Mouse (Mus musculus): ENCODE results near the gene Dlgap1. TPM values are rescaled to one million over a fixed set of nuclear protein-coding genes. Genes with fewer than 3 reads are reported as not detected.

Gene Dlgap1
- polyA plus RNA-seq, 1 experiment: 0.06 TPM

DNA sequence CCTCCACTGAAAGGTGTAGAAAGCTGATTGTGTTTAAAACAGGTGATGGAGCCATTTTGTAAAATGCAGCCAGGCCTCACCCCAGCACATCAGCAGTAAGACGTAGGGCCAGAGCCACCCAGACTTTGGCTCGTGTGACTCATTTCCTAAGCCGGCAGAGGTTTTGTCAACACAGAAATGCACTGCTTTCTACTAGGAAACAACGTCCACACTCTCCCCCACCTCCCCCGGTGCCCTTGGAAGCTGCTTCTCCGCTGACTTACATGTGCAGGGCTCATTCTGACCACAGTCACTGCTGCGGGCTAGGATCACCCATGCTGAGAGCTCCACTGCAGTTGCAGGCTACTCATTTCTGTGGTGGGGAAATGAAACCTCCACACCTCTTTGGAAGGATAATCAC is 533.1 kb downstream of the Dlgap1 start:
- Histone ChIP-seq H3K36me3 (ENCODE audit: control insufficient read depth, insufficient read depth, low read length) (no peaks in the 10 kb centered on the region), H3K27ac (ENCODE audit: insufficient read depth, low read length) (no peak overlapping the region), H3K27me3 (ENCODE audit: control insufficient read depth, insufficient read depth, low read length) (no peaks in the 10 kb centered on the region), H3K4me3 (ENCODE audit: extremely low read depth, insufficient read depth, insufficient read length) (no peak overlapping the region), H3K4me1 (ENCODE audit: control insufficient read depth, insufficient read depth, insufficient read length) (no peaks in the 10 kb centered on the region)
- no peak for DNase-seq (ENCODE audit: low read depth in 1 of 2, low spot score in 2 of 2)
- WGBS: 15% methylated on average over 7 of the region's 7 CpGs
- TF ChIP-seq POLR2A (IDR thresholded peaks at IDR 0.05; ENCODE audit: low read depth, low read length): no peak
- no peak for TF ChIP-seq CTCF (IDR thresholded peaks at IDR 0.05; ENCODE audit: extremely low read depth, insufficient read depth, insufficient read length, insufficient replicate concordance)

DNA sequence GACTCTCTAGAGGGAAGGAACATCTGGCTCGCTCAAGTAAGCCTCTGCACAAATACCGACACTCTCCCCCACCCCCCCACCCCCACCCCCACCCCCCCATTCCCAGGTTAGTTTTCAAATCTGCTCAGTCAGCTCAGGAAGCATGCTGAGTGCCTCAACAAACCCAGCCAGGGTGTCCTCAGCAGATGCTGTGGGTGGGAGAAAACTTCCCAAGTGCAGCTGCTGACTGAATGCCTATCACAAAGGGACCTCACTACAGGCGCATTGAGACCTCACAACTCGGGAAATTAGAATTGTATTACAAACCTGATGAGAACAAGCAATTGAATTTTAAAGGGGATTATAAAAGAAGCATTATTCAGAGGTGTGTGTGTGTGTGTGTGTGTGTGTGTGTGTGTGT is 538.9 kb downstream of the Dlgap1 start:
- H3K27me3 ChIP-seq (ENCODE audit: control insufficient read depth, insufficient read depth, low read length): no peaks in the 10 kb centered on the region
- no peak for DNase-seq (ENCODE audit: low read depth in 1 of 2, low spot score in 2 of 2)
- TF ChIP-seq CTCF (IDR thresholded peaks at IDR 0.05; ENCODE audit: extremely low read depth, insufficient read depth, insufficient read length, insufficient replicate concordance) (no peak), POLR2A (IDR thresholded peaks at IDR 0.05; ENCODE audit: low read depth, low read length) (no peak)
- no peak overlapping the region for H3K4me3 ChIP-seq (ENCODE audit: extremely low read depth, insufficient read depth, insufficient read length)
- H3K4me1 ChIP-seq (ENCODE audit: control insufficient read depth, insufficient read depth, insufficient read length): no peaks in the 10 kb centered on the region
- WGBS: 78% methylated on average over 4 of the region's 4 CpGs
- no peaks in the 10 kb centered on the region for H3K36me3 ChIP-seq (ENCODE audit: control insufficient read depth, insufficient read depth, low read length)
- H3K27ac ChIP-seq (ENCODE audit: insufficient read depth, low read length): no peak overlapping the region

DNA sequence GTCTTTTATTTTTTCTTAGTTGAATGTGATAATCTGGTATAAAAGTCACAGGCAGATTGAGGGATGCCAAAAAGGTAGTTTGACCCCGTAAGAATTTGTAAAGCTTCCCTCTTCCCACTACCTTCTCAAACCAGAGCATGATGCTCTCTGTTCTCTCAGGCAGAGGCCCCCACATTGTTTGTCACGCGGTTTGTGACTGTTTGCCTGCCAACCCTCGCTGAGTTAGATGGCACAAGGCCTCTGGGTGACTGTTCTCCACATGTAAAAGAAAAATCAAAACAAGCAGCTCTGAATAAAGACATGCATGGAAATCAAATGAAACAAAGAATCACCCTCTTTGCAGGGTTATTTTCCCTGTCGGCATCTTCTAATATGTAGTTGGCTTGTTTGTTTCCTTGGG is 541.6 kb downstream of the Dlgap1 start:
- Histone ChIP-seq H3K27me3 (ENCODE audit: control insufficient read depth, insufficient read depth, low read length) (no peaks in the 10 kb centered on the region), H3K4me1 (ENCODE audit: control insufficient read depth, insufficient read depth, insufficient read length) (no peaks in the 10 kb centered on the region), H3K27ac (ENCODE audit: insufficient read depth, low read length) (no peak overlapping the region), H3K4me3 (ENCODE audit: extremely low read depth, insufficient read depth, insufficient read length) (no peak overlapping the region), H3K36me3 (ENCODE audit: control insufficient read depth, insufficient read depth, low read length) (no peaks in the 10 kb centered on the region)
- no peak for TF ChIP-seq POLR2A (IDR thresholded peaks at IDR 0.05; ENCODE audit: low read depth, low read length)
- TF ChIP-seq CTCF (IDR thresholded peaks at IDR 0.05; ENCODE audit: extremely low read depth, insufficient read depth, insufficient read length, insufficient replicate concordance): no peak
- no peak for DNase-seq (ENCODE audit: low read depth in 1 of 2, low spot score in 2 of 2)
- 85% methylated on average over 5 of the region's 5 CpGs for WGBS

DNA sequence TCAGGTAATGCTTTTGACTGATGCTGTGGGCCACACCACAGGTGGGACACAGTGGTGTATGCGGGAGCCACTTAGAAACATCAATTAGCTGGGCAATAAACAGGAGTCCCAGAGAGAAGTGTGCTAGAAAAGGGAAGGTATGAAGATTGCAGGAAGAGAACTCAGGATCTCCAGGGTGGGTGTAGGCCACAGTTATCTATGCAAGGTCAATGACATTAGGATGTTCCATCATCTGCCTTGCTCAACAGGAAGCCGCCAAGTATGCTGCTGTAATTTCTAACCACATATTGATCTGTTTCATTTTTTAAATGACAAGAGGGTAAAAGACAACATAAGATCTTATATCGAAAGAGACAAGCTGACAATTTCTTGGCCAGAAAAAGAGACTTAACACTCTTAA is 542.5 kb downstream of the Dlgap1 start:
- H3K4me3 ChIP-seq (ENCODE audit: extremely low read depth, insufficient read depth, insufficient read length): no peak overlapping the region
- no peak for DNase-seq (ENCODE audit: low read depth in 1 of 2, low spot score in 2 of 2)
- H3K27ac ChIP-seq (ENCODE audit: insufficient read depth, low read length): no peak overlapping the region
- TF ChIP-seq CTCF (IDR thresholded peaks at IDR 0.05; ENCODE audit: extremely low read depth, insufficient read depth, insufficient read length, insufficient replicate concordance) (no peak), POLR2A (IDR thresholded peaks at IDR 0.05; ENCODE audit: low read depth, low read length) (no peak)
- H3K36me3 ChIP-seq (ENCODE audit: control insufficient read depth, insufficient read depth, low read length): no peaks in the 10 kb centered on the region
- 84% methylated on average over 3 of the region's 3 CpGs for WGBS
- no peaks in the 10 kb centered on the region for H3K27me3 ChIP-seq (ENCODE audit: control insufficient read depth, insufficient read depth, low read length)
- H3K4me1 ChIP-seq (ENCODE audit: control insufficient read depth, insufficient read depth, insufficient read length): no peaks in the 10 kb centered on the region

DNA sequence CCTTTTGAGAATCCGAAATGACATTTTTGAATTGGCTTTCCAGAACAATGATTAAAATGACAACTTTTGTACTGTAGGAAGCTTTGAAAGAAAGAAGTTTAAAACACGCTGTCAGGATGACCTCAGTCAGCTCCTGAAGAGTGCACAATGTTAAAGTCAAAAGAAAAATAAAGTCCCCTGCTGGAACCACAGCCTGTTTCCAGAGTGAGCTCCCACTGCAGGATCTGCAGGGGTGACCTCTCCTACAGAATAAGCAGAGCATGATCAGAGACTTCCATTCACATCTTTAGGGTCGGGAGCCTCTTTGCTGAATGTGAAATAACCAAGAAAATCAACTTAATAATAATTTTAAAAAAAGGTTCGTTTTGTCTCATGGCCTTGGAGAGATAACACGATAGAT is 544.9 kb downstream of the Dlgap1 start:
- 85% methylated on average over 5 of the region's 5 CpGs for WGBS
- H3K27me3 ChIP-seq (ENCODE audit: control insufficient read depth, insufficient read depth, low read length): no peaks in the 10 kb centered on the region
- DNase-seq (ENCODE audit: low read depth in 1 of 2, low spot score in 2 of 2): no peak
- no peaks in the 10 kb centered on the region for H3K4me1 ChIP-seq (ENCODE audit: control insufficient read depth, insufficient read depth, insufficient read length)
- no peaks in the 10 kb centered on the region for H3K36me3 ChIP-seq (ENCODE audit: control insufficient read depth, insufficient read depth, low read length)
- no peak overlapping the region for H3K27ac ChIP-seq (ENCODE audit: insufficient read depth, low read length)
- TF ChIP-seq CTCF (IDR thresholded peaks at IDR 0.05; ENCODE audit: extremely low read depth, insufficient read depth, insufficient read length, insufficient replicate concordance): no peak
- no peak for TF ChIP-seq POLR2A (IDR thresholded peaks at IDR 0.05; ENCODE audit: low read depth, low read length)
- no peak overlapping the region for H3K4me3 ChIP-seq (ENCODE audit: extremely low read depth, insufficient read depth, insufficient read length)

DNA sequence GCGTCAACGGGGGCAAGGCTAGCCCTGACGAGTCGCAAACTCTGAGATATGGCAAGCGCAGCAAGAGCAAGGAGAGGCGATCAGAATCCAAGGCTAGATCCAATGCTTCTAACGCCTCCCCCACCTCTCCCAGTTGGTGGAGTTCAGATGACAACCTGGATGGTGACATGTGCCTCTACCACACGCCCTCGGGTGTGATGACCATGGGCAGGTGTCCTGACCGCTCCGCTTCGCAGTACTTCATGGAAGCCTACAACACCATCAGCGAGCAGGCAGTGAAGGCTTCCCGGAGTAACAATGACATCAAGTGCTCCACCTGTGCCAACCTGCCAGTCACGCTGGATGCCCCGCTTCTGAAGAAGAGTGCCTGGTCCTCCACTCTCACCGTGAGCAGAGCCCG is 547.6 kb downstream of the Dlgap1 start:
- no peak for TF ChIP-seq CTCF (IDR thresholded peaks at IDR 0.05; ENCODE audit: extremely low read depth, insufficient read depth, insufficient read length, insufficient replicate concordance)
- TF ChIP-seq POLR2A (IDR thresholded peaks at IDR 0.05; ENCODE audit: low read depth, low read length): no peak
- no peaks in the 10 kb centered on the region for H3K4me1 ChIP-seq (ENCODE audit: control insufficient read depth, insufficient read depth, insufficient read length)
- no peak overlapping the region for H3K4me3 ChIP-seq (ENCODE audit: extremely low read depth, insufficient read depth, insufficient read length)
- H3K36me3 ChIP-seq (ENCODE audit: control insufficient read depth, insufficient read depth, low read length): no peaks in the 10 kb centered on the region
- no peak for DNase-seq (ENCODE audit: low read depth in 1 of 2, low spot score in 2 of 2)
- no peaks in the 10 kb centered on the region for H3K27me3 ChIP-seq (ENCODE audit: control insufficient read depth, insufficient read depth, low read length)
- no peak overlapping the region for H3K27ac ChIP-seq (ENCODE audit: insufficient read depth, low read length)
- 91% methylated on average over 18 of the region's 18 CpGs for WGBS

DNA sequence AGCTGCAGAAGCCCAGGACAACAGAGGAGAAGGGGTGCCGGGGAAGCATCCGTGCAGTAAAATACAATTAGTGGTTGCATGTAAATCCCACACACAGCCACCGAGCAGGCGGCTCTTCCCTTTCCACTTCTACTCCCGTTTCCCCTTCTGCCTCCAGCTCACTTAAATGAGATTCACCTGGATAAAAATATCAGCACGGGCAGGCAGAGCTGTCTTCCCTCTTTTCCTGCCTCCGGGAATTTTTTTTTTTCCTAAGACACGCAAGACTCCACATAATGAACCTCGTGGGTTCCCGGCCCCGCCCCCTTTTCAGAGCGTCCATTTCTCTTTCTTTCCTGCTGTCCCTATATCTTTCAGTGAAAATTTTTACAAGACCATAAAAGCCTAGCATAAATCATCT is 548.5 kb downstream of the Dlgap1 start:
- H3K27me3 ChIP-seq (ENCODE audit: control insufficient read depth, insufficient read depth, low read length): no peaks in the 10 kb centered on the region
- WGBS: 84% methylated on average over 12 of the region's 12 CpGs
- H3K36me3 ChIP-seq (ENCODE audit: control insufficient read depth, insufficient read depth, low read length): no peaks in the 10 kb centered on the region
- no peak overlapping the region for H3K4me3 ChIP-seq (ENCODE audit: extremely low read depth, insufficient read depth, insufficient read length)
- TF ChIP-seq CTCF (IDR thresholded peaks at IDR 0.05; ENCODE audit: extremely low read depth, insufficient read depth, insufficient read length, insufficient replicate concordance) (no peak), POLR2A (IDR thresholded peaks at IDR 0.05; ENCODE audit: low read depth, low read length) (no peak)
- H3K4me1 ChIP-seq (ENCODE audit: control insufficient read depth, insufficient read depth, insufficient read length): no peaks in the 10 kb centered on the region
- no peak overlapping the region for H3K27ac ChIP-seq (ENCODE audit: insufficient read depth, low read length)
- no peak for DNase-seq (ENCODE audit: low read depth in 1 of 2, low spot score in 2 of 2)

Data from spleen, adult 2 months (tissue).